Mouse (Mus musculus) myocyte (in vitro differentiated cells): ENCODE measurements around the gene Gabbr1. TPM values are rescaled to one million over a fixed set of nuclear protein-coding genes. Genes with fewer than 3 reads are reported as not detected.
A peak's percentile ranks its signal among the peaks of the same experiment; 100 is the strongest.

ENCODE experiments used
- H3K27me3 ChIP-seq: one replicate; pipeline ENCODE4 v1.6.1; 2011; ENCODE audit not compliant: control insufficient read depth, insufficient read depth, insufficient read length
- H3K36me3 ChIP-seq: one replicate; pipeline ENCODE4 v1.6.1; 2011; ENCODE audit not compliant: control insufficient read depth, insufficient read depth
- H3K4me2 ChIP-seq: one replicate; pipeline ENCODE4 v1.6.1; 2011; ENCODE audit warnings: low read depth, control low read depth
- H3K4me3 ChIP-seq: one replicate; pipeline ENCODE4 v1.5.1; 2011; ENCODE audit warnings: mild to moderate bottlenecking, control low read depth, moderate library complexity
- H3K79me2 ChIP-seq: one replicate; pipeline ENCODE4 v1.6.1; 2011; ENCODE audit not compliant: control insufficient read depth, insufficient read depth
- H3ac ChIP-seq: one replicate; pipeline ENCODE4 v1.6.1; 2011; ENCODE audit not compliant: control insufficient read depth, insufficient read length
- CEBPB ChIP-seq: IDR thresholded peaks from 2 replicates; pipeline ENCODE4 v1.6.1; 2011; ENCODE audit warnings: mild to moderate bottlenecking, moderate library complexity; ENCODE audit not compliant: poor library complexity, insufficient read depth, severe bottlenecking
- E2F4 ChIP-seq: IDR thresholded peaks from one replicate; pipeline ENCODE4 v1.6.1; 2011; ENCODE audit warnings: mild to moderate bottlenecking, control low read depth, moderate library complexity; ENCODE audit not compliant: insufficient read depth
- MAX ChIP-seq: IDR thresholded peaks from one replicate; pipeline ENCODE4 v1.6.1; 2011; ENCODE audit warnings: low read depth, mild to moderate bottlenecking, control low read depth
- MYOD1 ChIP-seq, 3 experiments: IDR thresholded peaks; one replicate each; pipeline ENCODE4 v1.6.1; 2011; ENCODE audit warnings: control low read depth in 2 of 3, low read depth in 2 of 3, mild to moderate bottlenecking in 2 of 3, moderate library complexity in 1 of 3; ENCODE audit not compliant: insufficient read length in 2 of 3, control insufficient read depth in 1 of 3
- MYOG ChIP-seq, 3 experiments: IDR thresholded peaks; one replicate each; pipeline ENCODE4 v1.6.1; 2011; ENCODE audit warnings: control low read depth in 2 of 3, low read depth in 2 of 3, mild to moderate bottlenecking in 2 of 3; ENCODE audit not compliant: insufficient read length in 2 of 3, control insufficient read depth in 1 of 3, insufficient read depth in 1 of 3
- POLR2A ChIP-seq: IDR thresholded peaks from one replicate; pipeline ENCODE4 v1.6.1; 2011; ENCODE audit warnings: low read depth, mild to moderate bottlenecking, control low read depth, moderate library complexity; ENCODE audit not compliant: insufficient read length
- POLR2AphosphoS2 ChIP-seq: IDR thresholded peaks from one replicate; pipeline ENCODE4 v1.6.1; 2011; ENCODE audit warnings: low read depth, control low read depth; ENCODE audit not compliant: insufficient read length
- REST ChIP-seq: IDR thresholded peaks from one replicate; pipeline ENCODE4 v1.6.1; 2011; ENCODE audit warnings: mild to moderate bottlenecking, control low read depth, moderate library complexity; ENCODE audit not compliant: insufficient read depth, insufficient read length
- SRF ChIP-seq: IDR thresholded peaks from one replicate; pipeline ENCODE4 v1.6.1; 2011; ENCODE audit warnings: low read depth; ENCODE audit not compliant: control insufficient read depth, insufficient read length
- TCF12 ChIP-seq: IDR thresholded peaks from one replicate; pipeline ENCODE4 v1.6.1; 2011; ENCODE audit warnings: mild to moderate bottlenecking, control low read depth; ENCODE audit not compliant: poor library complexity, insufficient read depth, severe bottlenecking
- TCF3 ChIP-seq: IDR thresholded peaks from one replicate; pipeline ENCODE4 v1.6.1; 2011; ENCODE audit warnings: low read depth, control low read depth; ENCODE audit not compliant: insufficient read length
- USF1 ChIP-seq: IDR thresholded peaks from one replicate; pipeline ENCODE4 v1.6.1; 2011; ENCODE audit warnings: low read depth, mild to moderate bottlenecking, control low read depth, moderate library complexity
- polyA plus RNA-seq: library from polyadenylated mRNA; unstranded; fragments of >200 nt; fragmentation: generic; extraction: Trizol; gene quantifications from one replicate; pipeline ENCODE4 v1.2.1, GENCODE M21; 2012; ENCODE audit warnings: missing spikeins

Gabbr1 gene
- polyA plus RNA-seq, 1 experiment: 15.9 TPM

- H3K4me3 ChIP-seq: peak overlapping the region; percentile 47
- H3K36me3 ChIP-seq: no peaks in the 10 kb centered on the region
- H3ac ChIP-seq: no peak overlapping the region
- H3K27me3 ChIP-seq: no peaks in the 10 kb centered on the region
- no peaks in the 10 kb centered on the region for H3K79me2 ChIP-seq
- no peak for TF ChIP-seq E2F4
- peak overlapping the region; percentile 73 for H3K4me2 ChIP-seq
Measured at GRCm38 (mm10) chr17:37044651-37045244, 1.0 kb upstream of the Gabbr1 start.

GRCm38 (mm10) chr17:37046312-37047112, 746 bp downstream of the Gabbr1 start:
- no peaks in the 10 kb centered on the region for H3K36me3 ChIP-seq
- TF ChIP-seq TCF12: no peak
- no peak for TF ChIP-seq MYOG (IDR thresholded peaks at IDR 0.05; ENCODE audit: control insufficient read depth in 1 of 3, insufficient read depth in 1 of 3, insufficient read length in 2 of 3, low read depth in 2 of 3)
- no peak for TF ChIP-seq MAX
- peak; percentile 38 for TF ChIP-seq POLR2A
- TF ChIP-seq CEBPB: no peak
- H3K4me3 ChIP-seq: peak overlapping the region; percentile 47
- H3K79me2 ChIP-seq: no peaks in the 10 kb centered on the region
- peak overlapping the region; percentile 67 for H3ac ChIP-seq
- no peaks in the 10 kb centered on the region for H3K27me3 ChIP-seq
- peak overlapping the region; percentile 57 for H3K4me2 ChIP-seq

GRCm38 (mm10) chr17:37047332-37047976, 1.7 kb downstream of the Gabbr1 start:
- no peaks in the 10 kb centered on the region for H3K27me3 ChIP-seq
- TF ChIP-seq MYOG (IDR thresholded peaks at IDR 0.05; ENCODE audit: control insufficient read depth in 1 of 3, insufficient read depth in 1 of 3, insufficient read length in 2 of 3, low read depth in 2 of 3) (no peak), SRF (no peak), TCF3 (no peak), MYOD1 (IDR thresholded peaks at IDR 0.05; ENCODE audit: control insufficient read depth in 1 of 3, insufficient read length in 2 of 3, low read depth in 2 of 3) (no peak), POLR2AphosphoS2 (no peak), USF1 (no peak), REST (no peak), MAX (no peak), POLR2A (no peak), TCF12 (no peak), E2F4 (no peak)
- no peak overlapping the region for H3K4me2 ChIP-seq
- no peaks in the 10 kb centered on the region for H3K36me3 ChIP-seq
- no peaks in the 10 kb centered on the region for H3K79me2 ChIP-seq
- H3ac ChIP-seq: no peak overlapping the region
- peak overlapping the region; percentile 47 for H3K4me3 ChIP-seq

- Histone ChIP-seq H3ac (no peak overlapping the region), H3K4me2 (no peak overlapping the region), H3K79me2 (no peaks in the 10 kb centered on the region), H3K27me3 (no peaks in the 10 kb centered on the region), H3K4me3 (no peak overlapping the region), H3K36me3 (no peaks in the 10 kb centered on the region)
- TF ChIP-seq POLR2AphosphoS2: no peak
Measured at GRCm38 (mm10) chr17:37047981-37048380, 2.2 kb downstream of the Gabbr1 start.

GRCm38 (mm10) chr17:37048383-37048782, 2.6 kb downstream of the Gabbr1 start:
- H3K79me2 ChIP-seq: no peaks in the 10 kb centered on the region
- no peaks in the 10 kb centered on the region for H3K36me3 ChIP-seq
- no peak overlapping the region for H3K4me2 ChIP-seq
- H3K27me3 ChIP-seq: no peaks in the 10 kb centered on the region
- TF ChIP-seq TCF12 (no peak), MYOD1 (IDR thresholded peaks at IDR 0.05; ENCODE audit: control insufficient read depth in 1 of 3, insufficient read length in 2 of 3, low read depth in 2 of 3) (no peak), E2F4 (no peak), CEBPB (no peak), TCF3 (no peak), POLR2AphosphoS2 (no peak), USF1 (no peak), MAX (no peak), SRF (no peak), MYOG (IDR thresholded peaks at IDR 0.05; ENCODE audit: control insufficient read depth in 1 of 3, insufficient read depth in 1 of 3, insufficient read length in 2 of 3, low read depth in 2 of 3) (no peak), POLR2A (no peak), REST (no peak)
- H3ac ChIP-seq: no peak overlapping the region
- H3K4me3 ChIP-seq: no peak overlapping the region
